8 mouse cellular contexts compared by ENCODE assay signal in genomic region chr2:61815583-61816313, GRCm38 (mm10). TPM values are rescaled to one million over a fixed set of nuclear protein-coding genes. Genes with fewer than 3 reads are reported as not detected.
A peak's percentile ranks its signal among the peaks of the same experiment; 100 is the strongest.
DNase-seq lines count a peak whose midpoint lies in the region; ATAC-seq and TF ChIP-seq lines count a peak whose summit lies in the region.

No protein-coding gene starts in this region.

- peak overlapping the region; percentile 53 for H3K4me2 ChIP-seq in kidney, postnatal 0 days (ENCODE audit: low read length)
- H3K4me2 ChIP-seq in forebrain, embryonic 12.5 days, result peak overlapping the region; percentile 69
- H3K4me2 ChIP-seq in midbrain, embryonic 14.5 days (ENCODE audit: low read length), result peak overlapping the region; percentile 85

- TF ChIP-seq CTCF in kidney, postnatal 0 days (IDR thresholded peaks at IDR 0.05; ENCODE audit: low read depth), result no peak

- WGBS in kidney, postnatal 0 days, result 8% methylated on average over 57 of the region's 66 CpGs
- WGBS in forebrain, embryonic 12.5 days, result 7% methylated on average over 61 of the region's 66 CpGs
- 2% methylated on average over 66 of the region's 66 CpGs for WGBS in midbrain, embryonic 14.5 days

- no peaks in the 10 kb centered on the region for H3K9me3 ChIP-seq in kidney, postnatal 0 days (replicated peaks; ENCODE audit: low read length)
- no peaks in the 10 kb centered on the region for H3K9me3 ChIP-seq in forebrain, embryonic 12.5 days
- H3K9me3 ChIP-seq in midbrain, embryonic 14.5 days (ENCODE audit: control insufficient read depth, low read length), result no peaks in the 10 kb centered on the region

- H3K36me3 ChIP-seq in kidney, postnatal 0 days (ENCODE audit: insufficient read depth, low read length), result no peaks in the 10 kb centered on the region
- no peaks in the 10 kb centered on the region for H3K36me3 ChIP-seq in forebrain, embryonic 12.5 days (replicated peaks)
- H3K36me3 ChIP-seq in midbrain, embryonic 14.5 days (ENCODE audit: control insufficient read depth, insufficient read depth, low read length), result no peaks in the 10 kb centered on the region

- peaks cover 21% of the 10 kb centered on the region for H3K4me1 ChIP-seq in kidney, postnatal 0 days (replicated peaks; ENCODE audit: insufficient read depth, low read length)
- peaks cover 19% of the 10 kb centered on the region for H3K4me1 ChIP-seq in forebrain, embryonic 12.5 days
- 0 out of 2 replicates have a peak, but pooled peaks cover 16% of the 10 kb centered on the region for H3K4me1 ChIP-seq in midbrain, embryonic 14.5 days (ENCODE audit: control insufficient read depth, insufficient read depth, low read length)

- peak overlapping the region; percentile 19; the same call in 1 of the 2 replicates for H3K9ac ChIP-seq in kidney, postnatal 0 days (ENCODE audit: low read depth, low read length)
- H3K9ac ChIP-seq in forebrain, embryonic 12.5 days, result peak overlapping the region; percentile 64
- H3K9ac ChIP-seq in midbrain, embryonic 14.5 days (replicated peaks; ENCODE audit: low read length), result peak overlapping the region; percentile 62

- peak; percentile 65 for ATAC-seq in kidney, postnatal 0 days (replicated peaks; ENCODE audit: low FRiP score, low read depth)
- peak; percentile 66 for ATAC-seq in forebrain, embryonic 12.5 days (ENCODE audit: low FRiP score)
- ATAC-seq in midbrain, embryonic 14.5 days (ENCODE audit: low FRiP score, low TSS enrichment), result peak; percentile 68

- peaks cover 56% of the 10 kb centered on the region for H3K27me3 ChIP-seq in kidney, postnatal 0 days (ENCODE audit: insufficient read depth, low read length)
- H3K27me3 ChIP-seq in forebrain, embryonic 12.5 days, result peaks cover 38% of the 10 kb centered on the region
- peaks cover 50% of the 10 kb centered on the region for H3K27me3 ChIP-seq in midbrain, embryonic 14.5 days (ENCODE audit: control insufficient read depth, insufficient read depth, low read length)

- peak; percentile 55 for DNase-seq in kidney, postnatal 0 days (ENCODE audit: low spot score)
- no peak for DNase-seq in kidney, adult 9 months
- DNase-seq in cerebellum, adult 11-12 months, result peak; percentile 25
- peak; percentile 41 to 61 for DNase-seq in kidney, postnatal 4 days
- peak; percentile 65 for DNase-seq in midbrain, embryonic 14.5 days
- DNase-seq in yolk sac, embryonic 10.5 days (ENCODE audit: low spot score), result peak; percentile 47
- no peak for DNase-seq in lung, postnatal 36 days

- H3K4me3 ChIP-seq in kidney, postnatal 0 days (replicated peaks; ENCODE audit: low read depth, low read length), result peak overlapping the region; percentile 28
- peak overlapping the region; percentile 43 for H3K4me3 ChIP-seq in forebrain, embryonic 12.5 days (replicated peaks)
- peak overlapping the region; percentile 42 for H3K4me3 ChIP-seq in midbrain, embryonic 14.5 days (replicated peaks; ENCODE audit: low read depth, low read length)

- no peak overlapping the region for H3K27ac ChIP-seq in kidney, postnatal 0 days
- peak overlapping the region; percentile 89 for H3K27ac ChIP-seq in forebrain, embryonic 12.5 days
- peak overlapping the region; percentile 81 for H3K27ac ChIP-seq in midbrain, embryonic 14.5 days (replicated peaks; ENCODE audit: low read depth, low read length)

RNA-seq across cellular contexts. Expression of gene Tbr1, which starts 13.0 kb away (rescaled TPM):
- polyA plus RNA-seq in kidney, postnatal 0 days (2015; fragmentation: Nextera tagmentation; extraction: Ambion mirVana), result 0.04 TPM in 1 of 2 replicates, not detected in the other
- 42.2 and 45.3 TPM in 2 replicates for polyA plus RNA-seq in forebrain, embryonic 12.5 days (2016; fragmentation: Nextera tagmentation; extraction: Ambion mirVana)
- polyA plus RNA-seq in midbrain, embryonic 14.5 days (2014; fragmentation: Nextera tagmentation; extraction: Ambion mirVana), result 1.1 TPM in 2 replicates

Comparison
In these comparisons a context has a peak if more than half of its experiments do, and no peak if none do; other contexts are left out.
1. DNase-seq: peak in kidney, postnatal 0 days (single experiment), cerebellum, adult 11-12 months (single experiment), kidney, postnatal 4 days (2 of 2), midbrain, embryonic 14.5 days (single experiment) and yolk sac, embryonic 10.5 days (single experiment); none in kidney, adult 9 months (single experiment) and lung, postnatal 36 days (single experiment).
2. RNA of gene Tbr1, which starts 13.0 kb away (polyA plus RNA-seq): 42.2 to 45.3 TPM in forebrain, embryonic 12.5 days; 1.1 TPM in midbrain, embryonic 14.5 days and 0.04 TPM in kidney, postnatal 0 days; every median in the first group is over 10 times any median in the second.
3. Peak in every context shown above with its lines, with median percentiles within 50 percentile points of each other: ATAC-seq, H3K4me2 ChIP-seq, H3K4me3 ChIP-seq and H3K9ac ChIP-seq.